Mouse (Mus musculus) adrenal gland, adult (tissue): ENCODE measurements at regions not wholly inside any gene's neighbourhood (a gene's known extent, or its start where the extent isn't known, plus 50 kb on each side); places are given as distances from the start of the nearest gene placed in this dataset.

ENCODE experiments used
- DNase-seq, 2 experiments: peaks; one replicate each; pipeline ENCODE4 v3.0.0; 2022 to 2023; ENCODE audit warnings: low spot score in 1 of 2; ENCODE audit not compliant: inconsistent age in 2 of 2

DNA sequence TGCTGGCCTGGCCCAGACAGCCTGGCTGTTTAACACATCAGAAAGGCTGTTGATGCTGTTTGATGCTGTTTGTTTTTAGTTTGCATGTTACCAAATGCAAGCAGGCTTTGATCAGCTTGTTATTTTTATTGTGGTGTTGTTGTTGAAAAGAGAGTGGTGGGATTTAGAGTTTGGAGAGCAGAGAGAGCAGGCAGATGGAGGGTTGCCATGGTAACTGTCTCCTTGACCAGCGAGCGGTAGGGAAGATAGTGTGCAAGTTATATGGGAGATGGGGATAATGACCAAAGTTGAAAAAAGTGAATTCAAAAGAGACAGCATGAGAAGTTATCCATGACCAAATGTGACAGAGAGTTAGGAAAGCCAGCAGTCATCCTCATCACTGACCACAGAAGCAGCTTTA, 83.3 kb downstream of the Cmc2 start:
- DNase-seq: no peak

DNA sequence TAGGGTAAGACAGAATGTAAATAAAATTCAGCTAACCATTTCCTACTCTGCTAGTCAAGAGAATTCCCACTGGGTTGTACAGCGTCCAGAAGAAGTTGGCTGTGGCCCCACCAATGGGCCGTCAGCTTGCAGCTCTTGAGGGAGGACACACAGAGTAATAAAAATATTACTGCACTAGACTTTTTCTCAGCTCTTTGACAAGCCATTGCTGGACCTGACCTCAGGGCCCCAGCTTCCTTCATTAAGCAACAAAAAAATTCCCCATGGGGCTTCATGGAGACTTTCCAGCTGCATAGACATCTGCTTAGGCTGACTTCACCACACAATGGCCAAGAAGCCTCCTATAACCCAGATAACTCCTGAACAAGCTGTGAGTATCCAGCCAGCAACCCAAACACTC, 89.1 kb downstream of the Cmc2 start:
- peak; percentile 9 to 66 for DNase-seq

DNA sequence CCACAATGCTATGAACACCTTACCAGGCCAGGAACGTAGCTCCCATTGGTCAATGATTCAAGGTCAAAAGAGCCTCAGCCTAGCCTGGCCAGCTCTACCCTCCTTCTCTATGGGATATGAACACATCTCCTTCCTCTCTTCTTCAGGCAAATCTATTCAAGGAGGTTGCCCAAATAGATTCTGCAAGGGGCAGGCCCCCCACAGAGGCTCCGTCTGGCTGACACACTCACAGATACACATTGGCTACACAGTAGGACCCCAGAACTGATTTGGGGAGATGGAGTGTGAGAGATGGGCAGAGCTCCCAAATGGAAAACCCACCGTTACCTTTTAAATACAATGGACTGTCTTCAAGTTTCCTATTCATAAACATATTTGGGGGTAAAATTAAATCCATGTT, 91.6 kb downstream of the Cmc2 start:
- no peak for DNase-seq

DNA sequence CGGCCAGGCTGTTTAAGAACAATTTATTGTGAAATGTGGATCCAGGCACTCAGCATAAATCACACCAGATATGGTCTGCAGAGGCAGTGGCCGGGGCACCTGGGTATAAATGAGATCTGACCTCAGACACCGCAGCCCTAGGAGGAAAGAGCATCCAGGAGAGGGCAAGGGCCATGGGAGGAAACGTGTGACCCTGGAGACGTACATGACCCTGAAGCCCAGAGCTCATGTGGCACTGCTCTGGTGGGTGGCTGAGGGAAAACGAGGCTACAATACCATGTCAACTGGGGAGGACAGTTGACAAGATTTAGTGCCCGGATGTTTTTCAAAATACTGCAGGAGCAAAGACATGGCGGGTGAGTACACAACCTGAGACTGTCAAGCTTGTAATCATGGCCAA, 93.0 kb downstream of the Cmc2 start:
- no peak for DNase-seq

DNA sequence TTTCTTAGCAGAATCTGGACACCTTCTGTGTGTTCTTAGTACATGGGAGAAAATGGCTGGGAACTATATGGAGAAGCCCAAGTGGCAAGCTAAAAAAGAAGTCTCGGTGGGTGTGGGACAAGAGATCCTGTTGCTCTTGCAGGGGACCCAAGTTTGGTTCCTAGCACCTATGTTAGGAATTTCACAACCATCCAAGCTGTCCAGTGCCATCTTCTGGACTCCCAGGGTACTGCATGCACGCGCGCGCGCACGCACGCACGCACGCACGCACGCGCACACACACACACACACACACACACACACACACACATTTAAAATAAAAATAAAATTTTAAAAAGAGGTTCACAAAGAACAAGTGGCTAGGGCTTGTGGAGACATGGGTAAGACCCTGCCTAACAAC, 94.1 kb downstream of the Cmc2 start:
- no peak for DNase-seq

DNA sequence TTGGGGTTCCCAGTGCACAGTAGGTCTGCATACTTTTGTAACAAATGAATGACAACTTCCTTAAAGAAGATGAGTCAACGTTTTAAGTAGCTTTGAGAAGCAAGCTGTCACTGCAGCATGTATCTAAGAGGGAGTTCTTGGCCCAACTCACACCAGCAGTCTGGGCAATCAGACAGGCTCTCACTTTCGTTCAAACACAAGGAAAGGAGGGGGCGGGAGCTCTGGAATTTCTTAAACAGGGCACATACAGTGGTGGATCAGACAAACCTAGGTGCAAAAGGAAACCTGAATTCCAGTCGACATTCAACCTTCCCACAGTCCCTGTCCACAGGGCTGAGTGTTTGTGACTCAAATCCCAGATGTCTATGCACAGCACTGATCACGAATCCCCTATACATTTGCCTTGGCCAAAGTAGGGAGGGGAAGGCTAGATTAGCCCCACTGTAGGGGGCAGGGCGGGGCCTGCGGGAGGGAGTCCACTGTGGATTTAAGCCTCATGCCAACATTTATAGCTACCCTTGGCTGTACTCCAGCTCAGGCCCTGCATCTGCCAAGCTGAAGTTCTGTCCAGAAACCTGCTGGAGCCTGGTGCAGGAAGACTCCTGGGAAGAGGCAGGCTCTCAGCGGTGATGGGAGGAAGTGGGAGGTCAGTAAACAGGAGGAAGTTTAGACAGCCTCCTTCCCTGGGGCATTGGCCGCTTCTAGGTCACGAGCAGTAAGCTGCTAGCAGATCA, 81.5 kb upstream of the Cdyl2 start:
- DNase-seq: peak; percentile 53 to 85

DNA sequence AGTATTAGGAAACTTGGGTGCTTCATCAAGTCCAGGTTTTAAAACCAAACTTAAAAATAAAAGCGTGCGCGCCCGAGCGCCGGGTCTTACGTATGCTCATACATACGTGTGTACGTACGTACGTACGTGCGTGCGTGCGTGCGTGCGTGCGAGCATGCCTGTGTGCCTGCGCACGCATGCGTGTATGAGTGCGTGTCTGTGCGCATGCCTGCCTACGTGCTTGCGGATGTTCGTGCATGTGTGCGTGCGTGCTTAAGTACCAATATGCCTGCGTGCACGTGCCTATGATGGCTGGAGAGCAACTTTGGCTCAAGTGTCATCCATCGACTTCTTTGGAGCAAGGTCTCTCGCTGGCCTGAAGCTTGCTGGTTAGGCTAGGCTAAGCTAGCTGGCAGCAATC, 68.5 kb upstream of the Cdyl2 start:
- no peak for DNase-seq

DNA sequence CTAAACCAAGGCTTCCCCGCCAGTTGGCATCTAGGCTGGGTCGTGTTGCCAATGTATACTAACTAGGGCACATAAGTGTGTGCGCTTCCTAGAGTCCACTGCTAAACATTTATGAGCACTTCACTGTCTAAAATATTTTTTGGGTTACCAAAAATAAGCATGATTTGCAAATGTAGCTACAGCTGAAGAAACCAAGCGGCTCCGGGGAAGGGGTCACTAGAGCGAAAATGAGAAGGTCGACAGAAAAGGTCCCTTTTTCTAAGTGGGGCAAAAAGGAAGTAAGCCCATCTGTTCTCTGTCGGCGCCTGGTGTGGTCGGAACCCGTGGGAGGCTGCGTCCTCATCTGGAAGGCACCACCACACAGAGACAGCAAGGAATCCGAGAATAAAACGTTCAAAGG, 67.8 kb upstream of the Cdyl2 start:
- no peak for DNase-seq

DNA sequence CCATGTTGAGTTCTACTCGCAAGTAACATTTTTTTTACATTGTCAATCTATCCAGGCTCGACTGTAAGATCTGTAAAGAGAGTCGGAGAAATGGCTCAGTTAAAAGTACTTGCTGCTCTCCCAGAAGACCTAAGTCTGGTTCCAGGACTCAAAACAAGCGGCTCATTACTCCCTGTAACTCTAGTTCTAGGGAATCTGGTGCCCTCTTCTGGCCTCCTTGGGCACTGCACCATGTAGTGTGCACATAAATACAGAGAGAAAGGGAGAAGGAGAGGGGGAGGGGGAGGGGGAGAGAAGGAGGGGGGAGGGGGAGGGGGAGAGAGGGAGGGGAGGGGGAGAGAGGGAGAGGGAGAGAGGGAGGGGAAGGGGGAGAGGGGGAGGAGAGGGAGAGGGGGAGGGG, 66.2 kb upstream of the Cdyl2 start:
- no peak for DNase-seq

DNA sequence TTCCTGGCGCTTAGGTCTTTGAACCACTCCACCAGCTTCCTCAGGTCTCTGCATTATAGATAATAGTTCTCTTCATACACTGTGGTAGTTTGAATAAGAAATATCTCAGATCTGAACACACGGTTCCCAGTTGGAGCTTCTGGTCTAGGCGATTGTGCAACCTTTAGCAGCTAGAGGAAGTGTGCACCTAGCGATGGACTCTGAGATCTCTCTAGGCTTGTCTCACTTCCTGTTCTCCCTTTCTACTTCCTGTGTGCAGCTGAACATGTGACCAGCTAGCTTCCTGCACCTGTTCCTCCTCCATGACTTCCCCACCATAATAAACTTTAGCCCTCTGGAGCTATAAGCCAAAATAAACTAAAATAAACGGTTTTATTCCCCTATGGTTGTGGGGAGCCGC, 62.9 kb upstream of the Cdyl2 start:
- DNase-seq: no peak

DNA sequence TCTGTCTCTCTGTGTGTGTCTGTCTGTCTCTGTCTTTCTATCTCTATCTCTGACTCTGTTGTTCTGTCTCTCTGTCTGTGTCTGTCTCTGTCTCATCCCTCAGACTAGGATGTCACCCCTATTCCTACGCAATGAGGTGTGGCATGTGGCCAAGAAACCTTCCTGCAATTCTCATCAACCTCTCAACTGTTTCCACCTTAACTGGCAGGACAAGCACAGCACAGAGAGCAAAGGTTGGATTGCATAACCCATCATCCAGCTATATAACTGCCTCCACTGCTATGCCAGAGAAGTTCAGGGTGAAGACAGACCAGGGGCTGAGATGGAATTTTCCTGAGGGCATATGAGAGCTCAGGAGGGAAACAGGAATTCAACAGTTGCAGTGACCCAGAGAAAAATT, 60.3 kb upstream of the Cdyl2 start:
- no peak for DNase-seq

DNA sequence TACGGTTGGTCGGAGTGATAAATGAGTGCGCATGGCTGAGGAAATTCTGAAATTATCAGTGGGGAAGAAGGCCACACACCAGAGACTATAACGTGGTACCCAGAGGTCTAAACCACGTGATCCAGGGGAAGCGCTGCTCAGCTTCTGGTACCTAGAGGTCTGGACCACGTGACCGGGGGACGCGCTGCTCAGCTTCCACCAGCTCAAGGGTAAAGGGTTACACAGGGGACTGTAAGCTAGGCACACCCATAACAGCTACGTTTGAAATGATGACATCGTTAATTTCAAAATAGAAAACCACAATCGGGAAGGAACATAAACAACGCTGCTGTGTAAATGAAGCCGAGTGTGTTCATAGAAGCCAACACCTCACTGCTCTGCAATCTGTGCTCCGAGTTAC, 57.5 kb upstream of the Cdyl2 start:
- DNase-seq: no peak
